Mouse (Mus musculus) brown adipose tissue, adult 24 weeks (tissue): ENCODE data around the gene Auts2. TPM values are rescaled to one million over a fixed set of nuclear protein-coding genes. Genes with fewer than 3 reads are reported as not detected.

Experiments used
- H3K27ac ChIP-seq: fragments of 200-500 bp; replicated peaks from 2 replicates; pipeline ENCODE4 v1.5.1; 2012; ENCODE audit warnings: low read depth, mild to moderate bottlenecking, low read length
- H3K4me1 ChIP-seq: fragments of 200-500 bp; 2 replicates; pipeline ENCODE4 v1.6.1; 2012; ENCODE audit warnings: low read length, mixed read lengths; ENCODE audit not compliant: control insufficient read depth, insufficient read depth, insufficient read length
- H3K4me3 ChIP-seq: fragments of 200-500 bp; 2 replicates; pipeline ENCODE4 v1.5.1; 2012; ENCODE audit warnings: low read depth, mild to moderate bottlenecking, low read length, moderate library complexity; ENCODE audit not compliant: insufficient read depth
- polyA plus RNA-seq: library from polyadenylated mRNA; stranded (reverse); fragments of >200 nt; gene quantifications from 2 replicates; pipeline ENCODE4 v1.2.4, GENCODE M21; 2012; ENCODE audit not compliant: missing spikeins, insufficient read depth, insufficient read length

Auts2 gene
- polyA plus RNA-seq, 1 experiment, result 2.4 TPM

DNA sequence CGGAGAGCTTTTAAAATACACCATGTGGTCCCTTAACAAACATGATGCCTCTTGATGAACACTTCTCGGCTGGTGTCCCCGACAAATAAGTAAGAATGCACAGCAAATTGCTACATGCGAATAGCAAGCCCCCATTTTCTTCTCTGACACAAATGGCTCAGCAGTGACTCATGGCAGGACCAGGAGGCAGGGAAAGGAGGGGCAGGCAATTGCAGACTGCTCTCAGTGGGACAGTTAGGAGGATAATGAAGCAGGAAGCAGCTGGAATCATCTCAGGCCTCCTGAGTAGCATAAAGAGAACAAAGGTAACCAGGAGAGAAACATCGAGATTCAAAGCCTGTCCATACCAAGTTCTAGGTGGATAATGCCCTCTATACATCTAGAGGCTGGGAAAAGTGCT is 228.8 kb downstream of the Auts2 start:
- Histone ChIP-seq H3K4me1 (no peaks in the 10 kb centered on the region), H3K4me3 (no peak overlapping the region), H3K27ac (no peak overlapping the region)

GRCm38 (mm10) chr5:132307000-132307399 is 236.1 kb downstream of the Auts2 start:
- Histone ChIP-seq H3K27ac (no peak overlapping the region), H3K4me1 (no peaks in the 10 kb centered on the region), H3K4me3 (no peak overlapping the region)

DNA sequence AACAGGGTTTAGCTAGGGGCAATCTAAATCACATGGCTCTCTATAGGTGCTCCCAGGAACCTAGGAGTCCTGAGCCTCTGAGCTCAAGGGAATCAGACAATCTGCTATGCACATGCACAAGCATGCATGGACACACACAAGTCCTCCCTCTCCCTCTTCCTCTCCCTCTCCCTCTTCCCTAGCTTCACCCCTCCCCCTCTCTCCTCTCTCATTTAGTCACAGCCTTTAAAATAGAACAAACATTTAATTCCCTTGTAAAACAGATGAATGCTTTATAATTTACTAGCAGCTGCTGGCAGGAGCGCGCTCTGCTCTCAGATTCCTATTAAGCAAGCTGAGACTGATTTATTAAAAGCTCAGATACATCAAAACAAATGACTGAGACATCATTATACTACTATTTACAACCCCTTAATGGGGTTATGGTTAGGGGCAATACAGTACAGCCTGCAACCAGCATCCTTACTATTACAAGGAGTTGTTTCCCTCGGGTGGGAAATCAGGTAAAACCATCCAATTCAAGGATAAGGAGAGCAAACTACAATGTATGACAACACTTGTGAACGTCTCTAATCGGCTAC is 237.7 kb downstream of the Auts2 start:
- Histone ChIP-seq H3K27ac (no peak overlapping the region), H3K4me1 (no peaks in the 10 kb centered on the region), H3K4me3 (no peak overlapping the region)

- Histone ChIP-seq H3K4me1 (0 out of 2 replicates have a peak, but pooled peaks cover 4% of the 10 kb centered on the region), H3K4me3 (no peak overlapping the region)
Observed at GRCm38 (mm10) chr5:132302778-132303177, 240.4 kb downstream of the Auts2 start.

DNA sequence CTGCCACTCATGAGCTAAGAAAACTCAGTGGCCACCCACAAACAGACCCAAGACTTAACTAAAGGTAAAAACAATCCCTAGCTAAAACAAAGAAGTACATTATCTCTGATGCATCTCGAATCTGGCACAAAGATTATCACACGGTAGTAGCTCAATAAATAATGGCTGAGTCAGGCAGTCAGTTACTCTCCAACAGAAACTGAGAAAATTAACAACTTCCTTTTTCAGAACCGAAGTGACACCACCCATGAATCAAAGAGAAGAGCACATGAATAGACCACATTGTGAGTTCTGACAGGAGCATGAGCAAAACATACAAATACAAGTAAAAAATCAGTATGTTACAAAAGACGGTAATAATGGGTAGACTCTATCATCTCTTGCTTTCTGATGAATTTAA is 242.3 kb downstream of the Auts2 start:
- H3K4me1 ChIP-seq, result 0 out of 2 replicates have a peak, but pooled peaks cover 4% of the 10 kb centered on the region
- no peak overlapping the region for H3K27ac ChIP-seq
- H3K4me3 ChIP-seq, result no peak overlapping the region

More at GRCm38 (mm10) chr5:132302778-132303177, 240.4 kb downstream of the Auts2 start:
- H3K27ac ChIP-seq, result no peak overlapping the region

DNA sequence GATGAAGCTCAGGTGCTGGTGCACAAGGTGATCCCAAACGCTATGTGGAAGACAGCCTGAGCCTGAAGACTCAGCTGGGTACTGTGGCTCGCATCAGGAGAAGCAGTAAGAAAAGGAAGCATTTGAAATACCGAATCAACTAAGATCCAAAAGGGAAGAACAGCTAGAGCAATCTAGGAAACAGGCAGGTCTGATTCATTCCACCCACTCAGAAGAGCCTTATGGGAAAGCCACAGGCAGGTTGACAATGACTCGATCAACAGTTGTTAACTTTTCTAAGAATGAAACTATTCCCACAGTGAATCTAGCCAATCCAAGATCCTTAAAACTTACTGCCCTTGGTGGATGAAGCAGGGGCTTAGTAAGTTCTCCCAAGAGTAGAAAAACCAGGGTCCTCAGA is 243.4 kb downstream of the Auts2 start:
- no peak overlapping the region for H3K4me3 ChIP-seq
- no peak overlapping the region for H3K27ac ChIP-seq
- 0 out of 2 replicates have a peak, but pooled peaks cover 4% of the 10 kb centered on the region for H3K4me1 ChIP-seq

DNA sequence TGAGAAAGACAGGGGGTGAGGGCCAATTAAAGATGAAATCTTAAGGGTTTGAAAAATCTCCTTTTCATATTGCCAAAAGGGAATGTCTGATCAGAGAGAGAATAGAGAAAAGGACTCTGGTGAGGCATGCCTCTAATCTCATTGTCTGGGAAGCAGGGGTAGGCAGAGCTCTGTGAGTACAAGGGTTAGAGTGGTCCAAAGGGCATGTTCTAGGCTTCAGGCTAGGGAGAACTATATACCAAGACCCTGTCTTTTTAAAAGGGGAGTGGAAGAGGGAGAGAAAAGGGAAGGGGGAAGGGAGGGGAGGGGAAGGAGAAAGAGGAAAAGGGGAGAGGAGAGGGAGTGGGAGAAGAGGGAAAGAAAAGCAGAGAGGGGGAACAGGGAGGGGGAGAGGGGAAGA is 244.1 kb downstream of the Auts2 start:
- Histone ChIP-seq H3K27ac (no peak overlapping the region), H3K4me3 (no peak overlapping the region), H3K4me1 (0 out of 2 replicates have a peak, but pooled peaks cover 4% of the 10 kb centered on the region)

GRCm38 (mm10) chr5:132297309-132297708 is 245.8 kb downstream of the Auts2 start:
- 0 out of 2 replicates have a peak, but pooled peaks cover 4% of the 10 kb centered on the region for H3K4me1 ChIP-seq
- no peak overlapping the region for H3K4me3 ChIP-seq
- no peak overlapping the region for H3K27ac ChIP-seq

DNA sequence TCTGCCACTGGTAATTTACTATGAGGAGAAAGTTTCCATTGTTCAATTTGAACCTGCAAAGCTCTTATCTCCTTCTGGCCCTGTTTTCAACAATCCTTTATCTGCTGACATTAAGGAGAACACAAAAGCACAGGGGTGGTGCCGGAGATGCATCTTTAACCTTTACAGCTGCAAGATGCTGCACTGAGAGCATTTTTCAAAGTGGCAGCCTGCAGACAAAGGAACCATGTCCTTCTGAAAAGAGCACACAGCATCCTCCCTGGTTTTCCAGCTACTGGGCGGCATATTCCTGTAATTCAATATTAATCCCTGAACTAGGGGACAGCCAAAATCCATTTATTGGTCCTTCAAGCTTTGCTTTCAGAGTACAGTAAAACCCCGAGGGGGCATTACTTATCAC is 248.7 kb downstream of the Auts2 start:
- Histone ChIP-seq H3K27ac (no peak overlapping the region), H3K4me3 (no peak overlapping the region)

GRCm38 (mm10) chr5:132292932-132293331 is 250.2 kb downstream of the Auts2 start:
- H3K4me1 ChIP-seq, result no peaks in the 10 kb centered on the region
- H3K27ac ChIP-seq, result no peak overlapping the region
- no peak overlapping the region for H3K4me3 ChIP-seq

More for the DNA sequence above, 248.7 kb downstream of the Auts2 start:
- 0 out of 2 replicates have a peak, but pooled peaks cover 2% of the 10 kb centered on the region for H3K4me1 ChIP-seq

DNA sequence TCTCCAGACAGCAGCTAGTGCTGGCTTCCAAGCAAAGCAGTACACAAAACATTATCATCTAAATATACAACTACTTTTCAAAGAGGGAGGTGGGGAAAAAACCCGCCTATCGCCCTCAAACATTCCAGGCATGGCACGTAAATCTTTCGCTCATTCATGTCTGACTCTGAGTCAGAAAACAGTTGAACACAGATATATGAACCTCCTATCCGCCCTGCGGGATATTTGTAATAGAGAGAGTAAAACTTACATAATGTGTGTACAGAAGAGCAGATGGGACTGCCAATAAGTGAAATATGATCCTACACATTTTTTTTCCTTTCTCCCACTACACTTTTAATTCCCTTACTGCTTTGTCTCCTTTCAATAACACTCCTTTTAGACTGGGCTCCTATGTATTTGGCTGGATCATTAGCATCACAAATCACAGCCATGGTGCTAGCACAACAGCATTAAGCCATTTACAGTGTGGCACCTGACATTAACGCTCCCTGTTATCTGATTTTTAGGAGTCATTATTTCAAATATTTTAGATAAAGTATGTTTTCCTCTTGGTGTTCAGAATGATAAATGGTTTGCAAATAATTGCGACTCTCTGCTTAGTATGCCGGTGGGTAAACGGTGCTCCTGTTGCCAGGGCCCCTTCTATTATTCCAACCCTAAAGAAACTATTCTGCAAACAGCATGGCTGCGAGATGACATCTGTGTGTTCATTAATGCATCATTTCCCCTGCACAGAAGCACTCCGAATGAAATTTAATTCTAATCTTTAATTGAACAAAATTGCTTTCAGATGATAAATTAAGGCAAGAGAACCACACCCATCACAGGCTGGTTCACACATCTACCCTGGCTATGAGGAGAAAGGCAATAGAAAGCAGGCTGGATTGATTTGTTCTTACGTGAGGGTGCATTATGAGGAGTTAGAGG is 252.3 kb downstream of the Auts2 start:
- H3K4me3 ChIP-seq, result no peak overlapping the region
- no peaks in the 10 kb centered on the region for H3K4me1 ChIP-seq
- H3K27ac ChIP-seq, result no peak overlapping the region

DNA sequence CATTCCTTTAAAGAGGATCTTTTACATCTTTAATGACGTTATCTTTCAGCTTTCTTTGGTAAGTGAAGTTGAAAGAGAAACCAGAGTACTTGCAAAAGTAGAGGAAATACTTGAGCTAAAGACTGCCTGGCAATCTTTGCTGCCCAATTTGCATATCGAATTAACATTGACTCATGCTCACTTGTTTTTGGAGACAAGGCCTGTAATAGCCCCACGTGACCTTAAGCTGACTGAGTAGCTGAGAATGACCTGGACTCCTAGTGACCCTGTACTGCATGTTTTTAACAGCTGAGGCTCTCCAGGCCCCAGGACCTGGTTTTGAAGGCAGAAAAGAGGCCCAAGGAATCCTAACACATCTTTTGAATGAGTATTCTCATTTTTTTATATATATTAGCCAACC is 259.4 kb downstream of the Auts2 start:
- Histone ChIP-seq H3K27ac (no peak overlapping the region), H3K4me3 (no peak overlapping the region), H3K4me1 (no peaks in the 10 kb centered on the region)

DNA sequence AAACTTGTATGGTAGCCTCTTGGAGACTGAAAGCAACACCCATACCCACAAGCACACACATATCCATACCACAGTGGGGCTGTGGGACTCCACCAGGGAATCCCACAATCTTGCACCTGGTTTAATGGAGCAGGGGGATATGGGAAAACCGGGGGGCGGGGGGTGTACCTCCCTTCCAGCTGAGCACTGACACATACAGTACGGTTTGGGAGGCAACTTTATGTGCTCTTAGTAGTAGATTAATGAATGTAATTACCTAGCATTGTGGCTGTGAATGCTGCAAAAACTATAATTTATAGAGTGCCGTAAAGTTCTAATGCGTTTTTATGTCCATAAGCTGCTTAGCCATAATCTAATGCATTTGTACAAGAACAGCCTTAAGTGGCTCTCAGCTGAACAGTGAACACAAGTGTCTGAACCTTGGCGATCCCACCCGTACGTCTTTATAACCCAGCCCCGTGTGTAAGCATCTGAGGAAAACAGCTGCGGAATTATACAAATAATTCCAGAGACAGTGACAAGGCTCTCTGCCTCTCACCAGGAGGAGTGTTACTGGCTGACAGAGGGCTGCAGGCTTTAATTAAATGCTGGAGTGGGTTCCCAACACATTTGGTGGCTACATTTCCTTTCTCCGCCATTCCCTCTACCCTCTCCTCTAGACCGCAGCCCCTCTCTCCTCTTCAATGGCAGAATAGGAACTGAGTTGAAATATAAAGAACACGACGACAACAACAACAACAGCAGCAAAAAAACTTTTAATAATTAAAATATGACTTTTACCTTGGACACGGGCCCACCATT is 268.8 kb downstream of the Auts2 start:
- no peak overlapping the region for H3K4me3 ChIP-seq

GRCm38 (mm10) chr5:132272132-132272531 is 271.0 kb downstream of the Auts2 start:
- no peak overlapping the region for H3K4me3 ChIP-seq
- no peak overlapping the region for H3K27ac ChIP-seq
- no peaks in the 10 kb centered on the region for H3K4me1 ChIP-seq

More for the DNA sequence above, 268.8 kb downstream of the Auts2 start:
- H3K4me1 ChIP-seq, result no peaks in the 10 kb centered on the region
- no peak overlapping the region for H3K27ac ChIP-seq

DNA sequence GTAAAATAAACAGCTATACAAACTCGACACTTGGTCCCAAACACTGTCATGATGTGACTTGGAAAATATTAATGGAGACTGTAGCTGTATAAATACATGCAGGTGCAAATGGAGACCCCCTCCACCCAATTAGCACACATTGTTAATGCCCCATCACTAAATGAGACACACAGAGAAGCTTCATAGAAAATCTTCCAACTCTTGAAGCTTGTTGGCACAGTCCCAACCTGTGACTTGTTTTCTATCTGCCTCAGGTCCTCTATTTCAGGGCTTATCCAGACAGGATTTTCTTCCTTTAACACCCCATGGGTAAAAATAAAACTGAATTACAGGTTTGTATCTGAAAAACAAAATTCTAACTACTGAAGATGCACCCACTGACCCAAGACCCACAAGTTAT is 272.2 kb downstream of the Auts2 start:
- Histone ChIP-seq H3K4me1 (no peaks in the 10 kb centered on the region), H3K27ac (no peak overlapping the region), H3K4me3 (no peak overlapping the region)
